Mouse (Mus musculus): ENCODE results near the gene Fam71f2. TPM values are rescaled to one million over a fixed set of nuclear protein-coding genes. Genes with fewer than 3 reads are reported as not detected.

Gene Fam71f2
- total and polyA plus RNA-seq, 2 experiments from 2014 or later = 0.18 TPM; not detected in 1

DNA sequence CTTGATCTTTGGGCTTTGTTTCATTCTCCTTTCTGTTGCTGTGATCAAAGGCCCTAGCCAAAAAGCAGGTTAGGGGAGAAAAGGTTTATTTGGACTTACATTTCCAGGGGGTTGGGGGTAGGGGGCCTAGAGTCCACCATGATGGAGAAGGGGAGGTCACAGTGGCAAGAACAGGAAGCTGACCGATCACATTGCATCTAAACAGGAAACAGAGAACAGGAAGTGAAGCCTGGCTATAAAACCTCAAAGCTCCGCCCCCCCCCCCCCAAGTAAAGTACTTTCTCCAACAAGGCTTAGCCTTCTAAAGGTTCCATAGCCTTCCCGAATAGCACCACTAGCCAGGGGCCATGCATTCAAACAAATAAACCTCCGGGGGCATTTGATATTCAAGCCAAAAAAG is 43.3 kb downstream of the Fam71f2 start:
- TF ChIP-seq CTCF (IDR thresholded peaks at IDR 0.05; ENCODE audit: low read depth) = no peak
- TF ChIP-seq EP300 (IDR thresholded peaks at IDR 0.05; ENCODE audit: low read depth) = no peak
- 53% methylated on average over 4 of the region's 4 CpGs for WGBS
- no peak overlapping the region for H3K9ac ChIP-seq (replicated peaks; ENCODE audit: low read depth, low read length)
- no peak overlapping the region for H3K4me3 ChIP-seq (ENCODE audit: low read depth, low read length)
- no peak overlapping the region for H3K27ac ChIP-seq (ENCODE audit: low read depth)
- ATAC-seq (ENCODE audit: insufficient read depth, low read depth) = no peak
- no peaks in the 10 kb centered on the region for H3K9me3 ChIP-seq (replicated peaks; ENCODE audit: control insufficient read depth, low read length)
- H3K36me3 ChIP-seq (replicated peaks; ENCODE audit: control insufficient read depth, insufficient read depth, low read length) = no peaks in the 10 kb centered on the region
- H3K4me1 ChIP-seq (ENCODE audit: control insufficient read depth, insufficient read depth) = no peaks in the 10 kb centered on the region
- no peak for DNase-seq (ENCODE audit: low spot score)
- H3K4me2 ChIP-seq (ENCODE audit: low read depth, low read length) = no peak overlapping the region
- H3K27me3 ChIP-seq (ENCODE audit: control insufficient read depth, insufficient read depth, low read length) = no peaks in the 10 kb centered on the region

DNA sequence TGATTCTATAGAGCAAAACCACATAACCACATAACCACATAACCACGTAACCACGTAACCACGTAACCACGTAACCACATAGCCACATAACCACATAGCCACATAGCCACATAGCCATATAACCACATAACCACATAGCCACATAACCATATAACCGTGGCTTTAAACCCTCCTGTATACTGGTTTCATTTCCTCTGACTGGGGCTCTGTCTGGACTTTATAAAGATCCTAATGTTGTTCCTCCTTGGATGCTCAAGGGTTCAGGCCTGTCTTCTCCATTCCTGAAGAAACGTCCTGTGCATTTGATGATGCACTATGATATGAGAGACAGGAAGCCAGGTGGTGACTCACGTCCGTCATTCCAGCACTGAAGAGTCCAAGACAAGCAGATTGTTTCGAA is 47.6 kb downstream of the Fam71f2 start:
- Histone ChIP-seq H3K9me3 (replicated peaks; ENCODE audit: control insufficient read depth, low read length) (no peaks in the 10 kb centered on the region), H3K36me3 (replicated peaks; ENCODE audit: control insufficient read depth, insufficient read depth, low read length) (no peaks in the 10 kb centered on the region), H3K27me3 (ENCODE audit: control insufficient read depth, insufficient read depth, low read length) (no peaks in the 10 kb centered on the region), H3K4me2 (ENCODE audit: low read depth, low read length) (no peak overlapping the region), H3K27ac (ENCODE audit: low read depth) (no peak overlapping the region), H3K9ac (replicated peaks; ENCODE audit: low read depth, low read length) (no peak overlapping the region), H3K4me1 (ENCODE audit: control insufficient read depth, insufficient read depth) (no peaks in the 10 kb centered on the region), H3K4me3 (ENCODE audit: low read depth, low read length) (no peak overlapping the region)
- TF ChIP-seq EP300 (IDR thresholded peaks at IDR 0.05; ENCODE audit: low read depth) = no peak
- TF ChIP-seq CTCF (IDR thresholded peaks at IDR 0.05; ENCODE audit: low read depth) = no peak
- no peak for DNase-seq (ENCODE audit: low spot score)
- ATAC-seq (ENCODE audit: insufficient read depth, low read depth) = no peak
- whole genome bisulfite sequencing = 79% methylated on average over 9 of the region's 9 CpGs

DNA sequence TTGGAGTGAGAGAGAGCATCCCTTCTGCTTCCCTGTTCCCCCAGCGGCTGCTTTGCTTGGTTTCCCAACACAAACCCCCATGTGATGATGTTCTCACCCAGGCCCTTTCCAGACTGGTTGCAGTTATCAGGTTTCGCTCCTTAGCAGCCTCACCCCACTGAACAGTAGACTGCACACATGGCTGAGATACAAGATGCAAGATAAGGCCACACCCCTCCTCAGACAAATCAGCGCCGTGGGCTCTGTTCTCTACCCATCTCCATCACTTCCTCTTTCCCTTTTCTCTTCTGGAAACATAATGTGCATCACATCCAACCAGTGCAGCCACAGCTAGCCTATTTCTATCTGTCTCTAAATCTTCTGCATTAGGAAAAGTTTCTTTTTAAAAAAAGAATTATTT is 50.1 kb downstream of the Fam71f2 start:
- DNase-seq (ENCODE audit: low spot score) (no peak), ATAC-seq (ENCODE audit: insufficient read depth, low read depth) (no peak)
- Histone ChIP-seq H3K36me3 (replicated peaks; ENCODE audit: control insufficient read depth, insufficient read depth, low read length) (no peaks in the 10 kb centered on the region), H3K27ac (ENCODE audit: low read depth) (no peak overlapping the region), H3K9me3 (replicated peaks; ENCODE audit: control insufficient read depth, low read length) (no peaks in the 10 kb centered on the region), H3K9ac (replicated peaks; ENCODE audit: low read depth, low read length) (no peak overlapping the region), H3K4me2 (ENCODE audit: low read depth, low read length) (no peak overlapping the region), H3K4me3 (ENCODE audit: low read depth, low read length) (no peak overlapping the region), H3K4me1 (ENCODE audit: control insufficient read depth, insufficient read depth) (no peaks in the 10 kb centered on the region), H3K27me3 (ENCODE audit: control insufficient read depth, insufficient read depth, low read length) (no peaks in the 10 kb centered on the region)
- TF ChIP-seq EP300 (IDR thresholded peaks at IDR 0.05; ENCODE audit: low read depth) = no peak
- no peak for TF ChIP-seq CTCF (IDR thresholded peaks at IDR 0.05; ENCODE audit: low read depth)
- 47% methylated on average over 4 of the region's 4 CpGs for WGBS

Other genes with a start within 250 kb of the Fam71f2 start
- not detected in 2 replicates for gene Lep, start 219.4 kb upstream of the Fam71f2 start, total RNA-seq (2014; rRNA removed; ENCODE audit: low replicate concordance)
- not detected in 2 replicates for gene Lep, start 219.4 kb upstream of the Fam71f2 start, polyA plus RNA-seq (2015; fragmentation: Nextera tagmentation; extraction: Ambion mirVana)
- 6.8 and 15.3 TPM in 2 replicates for gene Rbm28, start 114.6 kb upstream of the Fam71f2 start, total RNA-seq (2014; rRNA removed; ENCODE audit: low replicate concordance)
- 13.3 and 15.1 TPM in 2 replicates for gene Rbm28, start 114.6 kb upstream of the Fam71f2 start, polyA plus RNA-seq (2015; fragmentation: Nextera tagmentation; extraction: Ambion mirVana)
- 0.65 and 4.9 TPM in 2 replicates for gene Prrt4, start 100.0 kb upstream of the Fam71f2 start, total RNA-seq (2014; rRNA removed; ENCODE audit: low replicate concordance)
- 1.3 and 1.6 TPM in 2 replicates for gene Prrt4, start 100.0 kb upstream of the Fam71f2 start, polyA plus RNA-seq (2015; fragmentation: Nextera tagmentation; extraction: Ambion mirVana)
- gene Impdh1, start 63.2 kb upstream of the Fam71f2 start, total RNA-seq (2014; rRNA removed; ENCODE audit: low replicate concordance) = 13.5 and 18.9 TPM in 2 replicates
- gene Impdh1, start 63.2 kb upstream of the Fam71f2 start, polyA plus RNA-seq (2015; fragmentation: Nextera tagmentation; extraction: Ambion mirVana) = 23.7 and 25.7 TPM in 2 replicates
- 42.1 and 46.5 TPM in 2 replicates for gene Hilpda, start 7.1 kb upstream of the Fam71f2 start, total RNA-seq (2014; rRNA removed; ENCODE audit: low replicate concordance)
- 23.8 and 27.8 TPM in 2 replicates for gene Hilpda, start 7.1 kb upstream of the Fam71f2 start, polyA plus RNA-seq (2015; fragmentation: Nextera tagmentation; extraction: Ambion mirVana)
- not detected in 2 replicates for gene Fam71f1, start 39.5 kb downstream of the Fam71f2 start, total RNA-seq (2014; rRNA removed; ENCODE audit: low replicate concordance)
- 0.07 TPM in 1 of 2 replicates, not detected in the other for gene Fam71f1, start 39.5 kb downstream of the Fam71f2 start, polyA plus RNA-seq (2015; fragmentation: Nextera tagmentation; extraction: Ambion mirVana)
- gene Calu, start 68.5 kb downstream of the Fam71f2 start, total RNA-seq (2014; rRNA removed; ENCODE audit: low replicate concordance) = 296 and 341 TPM in 2 replicates
- gene Calu, start 68.5 kb downstream of the Fam71f2 start, polyA plus RNA-seq (2015; fragmentation: Nextera tagmentation; extraction: Ambion mirVana) = 278 and 287 TPM in 2 replicates
- 15.1 TPM in 1 of 2 replicates, not detected in the other for gene Opn1sw, start 108.9 kb downstream of the Fam71f2 start, total RNA-seq (2014; rRNA removed; ENCODE audit: low replicate concordance)
- gene Opn1sw, start 108.9 kb downstream of the Fam71f2 start, polyA plus RNA-seq (2015; fragmentation: Nextera tagmentation; extraction: Ambion mirVana) = 0.12 and 0.40 TPM in 2 replicates
- gene Ccdc136, start 116.7 kb downstream of the Fam71f2 start, total RNA-seq (2014; rRNA removed; ENCODE audit: low replicate concordance) = 14.9 and 15.7 TPM in 2 replicates
- 10.6 and 14.3 TPM in 2 replicates for gene Ccdc136, start 116.7 kb downstream of the Fam71f2 start, polyA plus RNA-seq (2015; fragmentation: Nextera tagmentation; extraction: Ambion mirVana)
- 241 and 301 TPM in 2 replicates for gene Flnc, start 153.7 kb downstream of the Fam71f2 start, total RNA-seq (2014; rRNA removed; ENCODE audit: low replicate concordance)
- gene Flnc, start 153.7 kb downstream of the Fam71f2 start, polyA plus RNA-seq (2015; fragmentation: Nextera tagmentation; extraction: Ambion mirVana) = 18.5 and 24.3 TPM in 2 replicates
- 162 and 247 TPM in 2 replicates for gene Atp6v1f, start 188.1 kb downstream of the Fam71f2 start, total RNA-seq (2014; rRNA removed; ENCODE audit: low replicate concordance)
- 228 and 238 TPM in 2 replicates for gene Atp6v1f, start 188.1 kb downstream of the Fam71f2 start, polyA plus RNA-seq (2015; fragmentation: Nextera tagmentation; extraction: Ambion mirVana)
- not detected in 2 replicates for gene Atp6v1fnb, start 191.8 kb downstream of the Fam71f2 start, total RNA-seq (2014; rRNA removed; ENCODE audit: low replicate concordance)
- not detected in 2 replicates for gene Atp6v1fnb, start 191.8 kb downstream of the Fam71f2 start, polyA plus RNA-seq (2015; fragmentation: Nextera tagmentation; extraction: Ambion mirVana)
- 6.2 and 17.9 TPM in 2 replicates for gene Kcp, start 228.4 kb downstream of the Fam71f2 start, total RNA-seq (2014; rRNA removed; ENCODE audit: low replicate concordance)
- gene Kcp, start 228.4 kb downstream of the Fam71f2 start, polyA plus RNA-seq (2015; fragmentation: Nextera tagmentation; extraction: Ambion mirVana) = 4.2 and 4.7 TPM in 2 replicates
- gene Irf5, start 247.0 kb downstream of the Fam71f2 start, total RNA-seq (2014; rRNA removed; ENCODE audit: low replicate concordance) = 3.5 and 3.6 TPM in 2 replicates
- 2.3 and 2.7 TPM in 2 replicates for gene Irf5, start 247.0 kb downstream of the Fam71f2 start, polyA plus RNA-seq (2015; fragmentation: Nextera tagmentation; extraction: Ambion mirVana)